Mouse (Mus musculus) layer of hippocampus, postnatal 14 days (tissue): ENCODE measurements at regions not wholly inside any gene's neighbourhood (a gene's known extent, or its start where the extent isn't known, plus 50 kb on each side); places are given as distances from the start of the nearest gene placed in this dataset.
"Not testable (repeated sequence)": the region's sequence is repeated elsewhere in the genome, so short reads cannot be mapped to it uniquely, and the experiment has no call there.

Experiments used
- DNase-seq, 2 experiments: peaks; one replicate each; pipeline ENCODE4 v3.0.0; 2021 to 2022; ENCODE audit warnings: low spot score in 2 of 2, mixed read lengths in 1 of 2

DNA sequence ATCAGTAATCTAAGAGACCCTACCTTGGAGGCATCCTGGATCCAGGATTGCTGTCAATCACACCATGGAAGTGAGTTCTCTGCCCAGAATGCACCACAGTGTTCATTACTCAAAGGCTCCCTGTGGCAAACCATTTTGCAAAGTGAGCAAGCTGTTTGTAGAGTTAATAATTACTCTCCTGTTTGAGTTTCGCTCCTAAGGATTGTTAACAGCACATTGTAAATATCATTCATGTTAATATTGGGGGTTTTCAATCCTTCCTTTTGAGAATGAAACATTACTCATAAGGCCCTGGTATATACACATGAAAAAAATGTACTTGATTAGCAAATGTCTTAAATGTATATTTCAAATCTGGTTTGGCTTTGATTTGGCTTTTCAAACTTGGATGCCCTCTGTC, 58.1 kb upstream of the Clstn2 start:
- no peak for DNase-seq

DNA sequence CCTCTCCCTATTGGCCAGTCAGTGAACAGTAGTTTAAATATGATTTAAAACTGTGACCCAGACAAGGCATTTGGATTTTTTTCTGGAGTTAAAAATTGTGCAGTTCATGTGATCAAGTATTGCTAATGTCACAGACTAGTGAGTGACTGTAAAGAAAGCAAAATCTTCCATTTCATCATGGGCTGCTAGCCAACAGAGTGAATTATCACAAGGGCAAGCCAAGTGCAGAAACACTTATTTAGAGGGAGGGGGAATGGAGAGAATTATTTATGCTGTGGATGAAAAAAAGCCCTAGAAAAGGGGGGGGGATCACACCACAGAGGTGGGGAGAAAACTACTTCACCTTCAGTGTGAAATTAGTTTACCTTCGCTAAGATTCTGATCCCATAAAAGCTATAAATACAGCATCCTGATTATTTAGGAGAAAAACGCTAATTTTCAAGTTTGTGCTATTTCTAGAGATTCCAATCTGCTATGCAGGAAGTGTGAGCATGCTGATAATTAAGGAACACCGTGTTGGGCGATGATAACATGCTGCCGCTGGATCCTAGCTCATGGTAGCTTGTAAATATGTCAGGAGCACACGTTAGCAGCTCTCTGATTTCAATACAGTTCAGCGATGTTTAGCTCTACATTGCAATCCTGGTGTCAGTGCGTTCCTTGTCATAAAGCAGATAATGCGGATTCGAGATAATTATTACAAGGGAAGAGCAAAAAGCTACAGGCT, 62.2 kb upstream of the Clstn2 start:
- no peak for DNase-seq

DNA sequence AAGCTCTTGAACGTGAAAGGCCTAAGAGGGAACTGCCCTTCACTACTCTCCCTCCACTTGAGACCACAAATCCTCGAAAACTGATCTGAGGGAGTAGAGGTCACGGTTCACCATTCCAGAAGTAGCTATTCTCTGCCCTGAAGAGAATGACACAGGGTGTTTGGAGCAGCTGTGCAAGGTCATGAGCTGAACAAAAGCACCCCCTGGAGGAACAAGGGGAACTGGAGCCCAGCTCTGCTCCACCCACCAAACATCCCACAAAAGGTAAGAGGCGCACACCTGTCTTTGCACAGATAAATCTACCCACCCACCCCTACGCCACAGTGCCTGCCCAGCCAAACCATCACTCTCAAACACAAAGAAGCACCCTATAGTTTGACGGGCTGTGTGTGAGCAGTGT, 90.4 kb upstream of the Clstn2 start:
- no peak for DNase-seq

DNA sequence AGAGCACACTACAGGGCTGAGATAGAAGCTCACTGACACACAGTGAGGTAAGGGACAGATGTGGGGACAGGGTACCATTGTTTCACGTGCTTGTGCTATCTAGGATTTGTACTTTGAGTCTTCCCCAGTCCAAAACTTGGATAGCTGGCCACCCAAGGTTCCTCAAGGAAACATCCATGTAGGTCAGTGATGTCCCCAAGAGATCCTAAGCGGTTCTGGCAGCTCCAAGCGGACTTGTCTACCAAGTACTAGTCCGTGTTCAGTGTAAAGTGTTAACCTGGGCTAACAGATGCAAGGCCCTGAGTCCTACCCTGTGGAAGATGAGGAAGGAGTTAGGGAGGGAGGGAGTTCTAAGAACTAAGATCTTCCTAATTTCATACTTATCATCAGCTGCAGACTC, 96.6 kb upstream of the Clstn2 start:
- no peak for DNase-seq

DNA sequence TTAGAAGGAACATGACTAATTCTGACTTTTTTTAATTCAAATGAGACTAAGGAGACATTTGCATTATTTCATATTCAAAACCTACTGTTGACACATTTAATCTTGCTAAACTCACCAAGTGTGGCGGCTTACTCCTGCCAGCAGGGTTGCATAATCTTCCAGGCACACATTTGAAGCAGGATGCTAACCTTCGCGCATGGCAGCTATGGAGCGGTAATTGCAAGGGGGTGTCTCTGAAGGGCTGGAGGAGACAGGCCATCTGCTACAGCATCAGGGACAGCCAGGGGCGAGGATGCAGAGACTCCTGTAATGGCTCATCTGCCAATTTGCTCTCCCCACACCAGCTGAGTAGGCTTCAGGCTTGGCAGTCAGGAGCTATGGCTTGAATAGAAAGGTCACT, 97.9 kb upstream of the Clstn2 start:
- peak; percentile 46 to 74 for DNase-seq

DNA sequence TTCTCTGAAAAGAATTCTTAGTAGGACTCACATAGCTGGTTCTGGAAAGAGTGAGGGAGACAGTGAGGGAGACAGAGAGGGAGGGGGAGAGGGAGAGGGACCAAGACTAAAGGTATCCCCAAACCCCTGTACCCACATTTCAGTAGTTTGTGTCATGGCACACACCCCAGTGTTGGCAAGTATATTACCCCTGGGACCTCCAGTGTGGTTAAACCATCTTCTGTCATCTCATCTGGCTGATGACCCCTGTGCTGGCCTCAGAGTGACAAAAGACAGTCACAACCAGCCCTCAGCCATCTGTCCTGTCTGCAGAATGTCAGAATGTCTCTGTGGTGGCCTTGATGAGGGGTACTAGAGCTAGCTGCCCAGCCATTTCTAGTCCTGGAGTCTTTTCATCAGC, 107.6 kb upstream of the Clstn2 start:
- DNase-seq, result no peak

DNA sequence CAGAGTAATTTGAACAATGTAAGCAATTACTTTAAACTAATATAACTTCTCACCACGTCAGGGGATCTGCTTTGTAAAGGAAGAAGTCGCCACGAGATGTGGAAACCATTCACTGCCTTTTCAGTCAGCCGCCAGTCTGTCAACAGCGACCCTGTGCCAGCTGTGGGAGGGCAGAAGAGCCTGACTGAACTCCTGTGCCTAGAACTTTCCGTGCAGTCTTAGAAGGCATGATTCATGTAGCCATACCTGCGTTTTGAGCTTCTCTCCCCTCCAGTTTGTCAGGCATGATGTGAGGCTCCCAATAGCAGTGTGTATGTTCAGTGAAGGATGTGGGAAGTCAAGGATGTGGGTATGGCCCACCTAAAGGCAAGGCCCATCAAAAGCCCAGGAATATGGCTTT, 109.1 kb upstream of the Clstn2 start:
- no peak for DNase-seq

DNA sequence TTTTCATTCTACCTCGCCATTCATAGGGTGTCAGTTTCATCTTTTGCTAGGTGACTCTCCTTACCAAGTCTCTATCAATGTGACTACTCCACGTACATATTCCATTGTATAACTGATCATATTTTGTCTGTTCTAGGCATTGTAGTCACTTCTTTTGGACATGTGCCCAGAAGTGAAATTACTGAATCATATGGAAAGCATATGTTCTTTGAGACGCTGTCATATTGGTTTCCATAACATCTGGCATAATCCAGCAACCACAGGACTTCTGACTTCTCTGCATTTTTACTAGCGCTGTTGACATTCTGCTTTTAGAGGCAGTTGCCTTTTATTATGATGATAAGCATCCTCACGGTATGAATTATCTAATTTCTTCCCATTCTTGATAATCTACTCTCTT, 113.9 kb upstream of the Clstn2 start:
- DNase-seq, result no peak

DNA sequence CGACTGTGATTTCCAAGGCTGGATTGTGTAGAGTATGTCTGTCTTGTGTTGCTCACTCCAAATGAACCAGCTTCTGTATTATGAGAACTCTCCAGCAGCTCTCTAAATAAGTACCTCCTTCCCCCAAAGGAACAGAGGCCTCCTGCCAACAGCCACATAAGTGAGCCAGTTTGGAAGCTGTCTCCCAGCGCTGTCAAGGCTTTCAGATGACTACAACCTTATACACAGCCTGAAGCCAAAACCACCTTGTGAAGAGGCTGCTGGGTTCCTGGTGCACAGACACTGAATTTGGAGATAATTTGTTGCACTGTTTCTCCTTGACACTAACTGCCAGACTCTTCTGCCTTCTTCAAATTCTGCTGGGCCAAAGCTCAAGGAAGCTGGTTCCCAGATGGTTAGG, 125.4 kb upstream of the Clstn2 start:
- DNase-seq, result no peak

DNA sequence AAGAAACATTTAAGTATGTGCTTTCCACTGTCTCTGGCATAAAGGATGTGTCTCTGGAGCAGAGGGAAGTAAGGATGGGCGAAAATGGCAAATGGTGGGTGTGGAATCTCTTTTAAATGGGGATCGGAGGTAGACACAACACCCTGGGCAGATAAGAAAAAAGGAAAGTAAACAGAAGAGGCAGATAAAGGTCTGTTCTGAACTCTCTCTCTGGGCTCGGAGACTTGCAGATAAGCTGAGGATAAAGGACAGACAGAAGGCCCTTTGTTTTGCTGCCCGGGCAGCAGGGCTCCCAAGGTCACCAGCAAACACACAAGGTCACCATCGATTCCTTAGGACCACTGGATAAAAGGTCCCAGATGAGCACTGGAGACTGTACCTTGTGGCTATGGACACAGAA, 122.7 kb upstream of the Nmnat3 start:
- DNase-seq, result no peak

DNA sequence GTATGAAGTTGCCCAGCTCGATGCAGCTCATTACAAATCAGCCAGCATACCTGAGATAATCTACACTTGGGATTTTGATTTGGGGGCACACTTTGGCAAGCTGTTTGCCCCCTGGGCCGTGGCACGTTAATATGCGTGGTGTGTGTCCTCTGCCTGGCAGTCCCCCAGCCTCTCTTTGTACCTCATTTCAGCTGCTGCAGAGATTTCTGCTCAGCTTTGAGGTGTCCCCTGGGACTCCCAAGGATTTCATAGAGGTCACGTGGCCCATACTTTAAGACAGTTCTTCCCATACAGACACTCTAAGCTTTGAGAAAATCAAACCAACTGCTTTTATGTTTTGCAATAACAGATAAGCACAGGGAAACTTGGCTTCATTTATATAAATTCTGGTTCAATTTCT, 113.2 kb upstream of the Nmnat3 start:
- no peak for DNase-seq

DNA sequence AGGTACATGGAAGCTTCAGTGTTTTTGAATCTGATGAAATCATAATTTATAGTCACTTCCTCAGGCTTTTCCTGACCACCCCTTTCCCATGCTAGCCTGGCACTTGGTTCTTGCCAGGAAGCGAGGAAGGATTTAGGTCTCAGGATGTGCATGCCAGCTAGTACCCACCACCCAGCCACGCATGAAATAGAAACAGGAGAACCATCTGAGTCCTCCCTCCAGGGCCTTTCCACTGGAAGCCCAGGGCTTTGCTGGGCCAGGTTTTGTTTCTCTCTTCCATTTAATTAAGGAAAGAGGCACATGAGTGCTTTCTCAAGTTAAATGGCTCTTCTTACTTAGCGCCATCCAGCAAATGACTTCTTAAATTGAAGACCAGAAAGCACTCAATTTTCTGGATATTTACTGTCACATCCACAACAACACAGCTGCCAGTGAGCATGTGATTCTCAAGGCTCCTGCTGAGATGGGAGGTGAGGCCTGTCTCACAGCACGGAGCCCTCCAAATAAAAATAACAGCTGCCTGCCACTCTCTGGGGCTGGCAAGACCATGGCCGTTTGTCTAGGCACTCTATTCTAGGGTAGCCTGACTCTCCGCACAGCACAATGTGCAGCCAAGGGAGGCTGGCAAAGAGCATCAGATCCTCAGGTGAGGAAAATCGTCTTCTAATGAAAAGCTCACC, 110.4 kb upstream of the Nmnat3 start:
- no peak for DNase-seq

DNA sequence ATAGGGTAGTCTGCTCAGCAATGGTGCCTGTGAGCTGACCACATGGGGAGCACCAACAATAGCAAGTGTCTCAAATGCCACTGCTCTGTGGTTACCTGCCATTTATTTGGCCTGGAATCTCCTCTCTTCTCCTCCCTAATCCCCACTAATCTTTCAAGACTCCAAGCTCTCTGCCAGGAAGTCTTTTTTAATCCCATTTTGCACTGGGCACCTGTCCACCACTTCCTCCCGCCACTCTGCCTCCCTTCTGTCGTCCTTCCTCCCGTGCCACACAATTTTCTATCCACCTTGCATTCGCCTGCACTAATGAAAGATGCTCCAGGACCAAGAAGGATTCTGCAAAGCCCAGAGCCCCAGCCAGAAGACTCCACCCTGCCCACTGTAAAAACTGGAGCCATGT, 106.5 kb upstream of the Nmnat3 start:
- DNase-seq, result no peak

DNA sequence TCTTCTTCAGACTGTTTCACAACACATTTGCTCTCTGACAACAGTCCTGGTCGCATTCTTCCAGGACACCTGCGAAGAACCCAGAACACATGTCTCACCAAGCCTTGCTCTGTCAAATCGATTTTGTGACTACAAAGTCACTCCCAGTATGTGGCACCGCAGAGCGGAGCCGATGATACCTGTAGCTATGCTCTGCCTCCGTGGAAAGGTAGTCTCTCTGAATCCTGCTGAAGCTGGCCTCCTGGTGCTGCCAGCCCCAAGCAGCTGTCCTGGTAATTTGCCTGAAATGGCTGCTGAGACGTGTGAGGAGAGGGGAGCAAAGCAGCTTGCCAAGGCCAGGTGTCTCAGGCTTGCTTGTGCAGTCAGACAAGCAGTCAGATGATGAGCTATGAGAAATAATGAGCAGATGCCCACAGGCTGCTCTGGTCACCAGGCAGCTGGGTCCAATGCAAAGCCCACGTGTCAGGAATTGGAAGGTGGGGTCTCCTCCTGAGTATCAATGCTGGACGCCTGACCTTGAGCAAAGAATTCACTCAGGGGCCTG, 100.4 kb upstream of the Nmnat3 start:
- DNase-seq, result no peak

DNA sequence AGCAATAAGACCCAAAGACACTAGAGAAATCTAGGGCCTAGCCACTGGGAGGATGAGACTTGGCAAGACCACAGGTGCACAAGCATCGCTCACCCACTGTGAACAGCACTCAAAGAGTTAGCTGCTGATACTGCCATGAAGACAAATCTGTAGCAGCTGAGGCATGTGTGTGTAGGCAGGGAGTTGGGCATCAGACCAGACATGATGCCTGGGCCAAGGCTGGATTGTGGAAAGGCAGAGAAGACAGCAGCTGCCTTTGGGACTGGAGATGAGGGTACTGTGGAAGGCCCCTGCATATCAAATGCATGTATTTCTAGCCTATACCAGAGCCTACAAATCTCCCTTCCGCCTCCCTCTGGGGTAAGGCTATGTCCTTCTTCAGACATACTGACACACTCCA, 92.9 kb upstream of the Nmnat3 start:
- peak; percentile 68 to 86 for DNase-seq

DNA sequence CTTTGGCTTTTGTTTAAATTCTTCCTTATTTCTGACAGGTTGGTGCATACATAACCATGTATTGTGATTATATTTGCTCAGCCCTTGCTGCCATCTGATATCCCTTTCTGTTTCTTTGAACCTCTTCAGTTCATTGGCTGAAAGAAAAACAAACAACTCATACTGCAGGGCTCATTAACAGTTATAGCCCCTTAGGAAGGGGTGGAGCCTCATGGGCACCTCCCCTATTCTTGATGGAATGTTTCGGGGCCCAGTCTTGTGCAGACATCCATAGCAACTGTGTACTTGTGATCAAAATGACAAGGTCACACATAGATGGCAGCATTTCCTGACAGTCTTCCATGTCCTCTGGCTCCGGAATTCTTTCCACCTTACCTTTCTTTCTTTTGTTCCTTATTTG, 68.4 kb upstream of the Nmnat3 start:
- DNase-seq, result no peak

DNA sequence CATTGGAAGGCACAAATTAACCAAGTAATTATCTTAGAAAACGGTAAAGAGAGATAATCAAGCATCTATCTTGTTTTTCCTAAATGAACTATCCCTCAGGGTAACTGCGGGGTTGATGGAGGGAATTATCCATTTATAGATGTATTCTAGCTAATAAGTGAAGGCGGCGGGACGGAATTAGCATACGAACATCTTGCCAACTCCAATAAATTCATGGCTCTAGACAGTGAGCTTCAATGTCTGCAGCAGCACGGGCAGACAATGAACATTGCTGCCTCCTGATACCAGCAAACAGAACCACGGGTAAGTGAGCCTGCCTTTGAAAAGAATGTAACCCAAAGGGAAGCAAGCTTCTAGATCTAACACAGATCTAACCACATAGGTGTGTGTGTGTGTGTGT, 66.9 kb upstream of the Nmnat3 start:
- DNase-seq, result no peak

DNA sequence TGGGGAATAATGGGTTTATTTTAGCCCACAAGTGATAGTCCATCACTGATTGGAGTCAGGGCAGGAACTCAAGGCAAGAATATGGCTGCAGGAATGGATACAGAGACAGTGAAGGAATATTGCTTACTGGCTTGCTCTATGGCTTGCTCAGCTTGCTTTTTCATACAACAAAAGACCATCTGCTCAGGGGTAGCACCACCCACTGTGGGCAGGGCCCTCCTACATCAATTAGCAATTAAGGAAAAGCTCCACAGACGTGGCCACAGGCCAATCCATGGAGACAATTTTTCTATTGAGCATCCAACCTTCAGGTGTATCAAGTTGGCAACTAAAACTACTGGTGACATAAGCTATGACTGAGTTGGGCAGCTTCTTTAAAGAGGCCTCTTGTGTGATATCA, 65.5 kb upstream of the Nmnat3 start:
- no peak for DNase-seq

DNA sequence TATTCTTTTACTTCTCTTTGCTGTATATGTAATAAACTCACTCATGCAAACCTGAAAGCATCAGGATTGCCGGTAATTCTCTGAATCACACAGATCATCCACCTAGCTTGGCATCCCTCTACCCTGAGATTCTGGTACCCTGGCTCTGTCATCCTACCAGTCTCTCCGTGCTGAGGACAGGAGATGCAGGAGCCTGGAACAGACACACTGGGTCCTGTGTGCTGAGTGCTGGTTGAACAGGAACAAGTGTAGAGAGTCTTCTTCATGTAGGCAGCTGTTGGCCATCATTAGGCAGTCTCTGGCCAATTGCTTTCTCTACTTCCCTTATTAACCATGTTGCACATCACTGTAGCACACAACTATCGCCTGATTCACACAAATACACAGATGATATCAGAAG, 59.0 kb upstream of the Nmnat3 start:
- DNase-seq, result no peak

DNA sequence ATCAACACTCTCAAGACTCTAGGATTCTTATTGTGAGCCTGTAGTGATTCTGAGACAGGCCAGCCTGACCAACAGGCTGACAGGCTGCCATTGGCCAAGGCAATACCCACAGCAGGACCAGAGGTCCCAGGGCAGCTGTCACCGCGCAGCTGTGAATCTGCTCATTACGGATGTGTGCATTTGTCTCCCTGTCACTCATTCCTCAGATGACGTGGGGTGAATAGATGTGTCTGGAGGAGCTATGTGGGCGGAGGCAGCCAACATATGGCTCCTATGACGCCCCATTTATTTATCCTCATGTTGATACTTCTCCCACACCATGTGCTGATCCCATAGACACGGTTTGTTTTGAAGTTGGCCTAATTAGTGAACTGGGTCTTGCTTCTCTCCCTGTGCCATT, 58.3 kb upstream of the Nmnat3 start:
- DNase-seq, result no peak

DNA sequence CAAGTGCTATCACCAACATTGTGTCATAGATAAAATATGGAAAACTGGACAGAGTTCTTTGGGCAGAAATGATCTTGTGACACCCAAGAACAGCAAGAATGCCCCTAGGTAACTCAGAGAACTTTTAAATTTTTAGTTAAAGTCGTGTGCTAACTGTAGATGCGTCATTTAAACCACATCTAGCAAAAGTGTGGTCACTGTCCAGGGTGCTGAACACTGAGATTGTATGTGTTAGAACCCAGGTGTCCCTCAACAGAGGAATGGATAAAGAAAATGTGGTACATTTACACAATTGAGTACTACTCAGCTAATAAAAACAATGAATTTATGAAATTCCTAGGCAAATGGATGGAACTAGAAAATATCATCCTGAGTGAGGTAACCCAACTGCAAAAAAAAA, 52.5 kb upstream of the Nmnat3 start:
- DNase-seq, result not testable (repeated sequence)
